Mouse (Mus musculus) CH12.LX (cell line): ENCODE measurements at regions not wholly inside any gene's neighbourhood (a gene's known extent, or its start where the extent isn't known, plus 50 kb on each side); places are given as distances from the start of the nearest gene placed in this dataset.

Experiments
- CTCF ChIP-seq, 2 experiments: IDR thresholded peaks in 1 of 2; conservative IDR thresholded peaks in 1 of 2; 2 replicates each; pipeline ENCODE4 v1.5.1; 2011 to 2012; ENCODE audit warnings: low read depth in 2 of 2, low read length in 2 of 2, improper control_type of control experiment in 1 of 2, inconsistent platforms in 1 of 2, mild to moderate bottlenecking in 1 of 2, moderate library complexity in 1 of 2
- EP300 ChIP-seq: IDR thresholded peaks from 2 replicates; pipeline ENCODE4 v1.6.1; 2011; ENCODE audit warnings: low read length, improper control_type of control experiment
- ETS1 ChIP-seq: conservative IDR thresholded peaks from 2 replicates; pipeline ENCODE4 v1.6.1; 2012; ENCODE audit warnings: low read depth, mild to moderate bottlenecking, inconsistent platforms, low read length, improper control_type of control experiment, moderate library complexity
- GABPA ChIP-seq: IDR thresholded peaks from 2 replicates; pipeline ENCODE4 v1.6.1; 2012; ENCODE audit warnings: low read depth, low read length, improper control_type of control experiment, inconsistent platforms; ENCODE audit not compliant: insufficient replicate concordance
- MAX ChIP-seq: IDR thresholded peaks from 2 replicates; pipeline ENCODE4 v1.6.1; 2011; ENCODE audit warnings: low read length, improper control_type of control experiment
- NRF1 ChIP-seq: IDR thresholded peaks from 2 replicates; pipeline ENCODE4 v1.6.1; 2014; ENCODE audit warnings: low read depth, mild to moderate bottlenecking, inconsistent platforms, low read length, improper control_type of control experiment, moderate library complexity
- POLR2A ChIP-seq: IDR thresholded peaks from 2 replicates; pipeline ENCODE4 v1.6.1; 2011; ENCODE audit warnings: low read depth, mild to moderate bottlenecking, improper control_type of control experiment, low read length
- SIN3A ChIP-seq: IDR thresholded peaks from 2 replicates; pipeline ENCODE4 v1.6.1; 2012; ENCODE audit warnings: low read length, improper control_type of control experiment, inconsistent platforms
- USF1 ChIP-seq: IDR thresholded peaks from 2 replicates; pipeline ENCODE4 v1.6.1; 2014; ENCODE audit warnings: low read depth, mild to moderate bottlenecking, inconsistent platforms, low read length, improper control_type of control experiment
- ZC3H11A ChIP-seq: IDR thresholded peaks from 2 replicates; pipeline ENCODE4 v1.6.1; 2012; ENCODE audit warnings: low read depth, mild to moderate bottlenecking, inconsistent platforms, low read length, improper control_type of control experiment
- ZNF384 ChIP-seq: IDR thresholded peaks from 2 replicates; pipeline ENCODE4 v1.6.1; 2012; ENCODE audit warnings: low read depth, low read length, improper control_type of control experiment, inconsistent platforms

- TF ChIP-seq EP300 (no peak), ZNF384 (no peak), ZC3H11A (no peak), SIN3A (no peak), MAX (no peak), GABPA (no peak), USF1 (no peak), CTCF (conservative IDR thresholded peaks at IDR 0.05 in 1 of 2, IDR thresholded peaks at IDR 0.05 in 1 of 2; ENCODE audit: low read depth in 2 of 2, low read length in 2 of 2) (no peak), POLR2A (no peak), ETS1 (no peak), NRF1 (no peak)
These were observed 163.8 kb downstream of the Csl start for GRCm38 (mm10) chr10:99595659-99596058.
